Mouse (Mus musculus): ENCODE results near the gene Olfr155. TPM values are rescaled to one million over a fixed set of nuclear protein-coding genes. Genes with fewer than 3 reads are reported as not detected.
A peak's percentile ranks its signal among the peaks of the same experiment; 100 is the strongest.

Gene Olfr155
- 0.16 TPM in 1 of 2 replicates, not detected in the other for polyA plus RNA-seq (2015; fragmentation: Nextera tagmentation; extraction: Ambion mirVana)

DNA sequence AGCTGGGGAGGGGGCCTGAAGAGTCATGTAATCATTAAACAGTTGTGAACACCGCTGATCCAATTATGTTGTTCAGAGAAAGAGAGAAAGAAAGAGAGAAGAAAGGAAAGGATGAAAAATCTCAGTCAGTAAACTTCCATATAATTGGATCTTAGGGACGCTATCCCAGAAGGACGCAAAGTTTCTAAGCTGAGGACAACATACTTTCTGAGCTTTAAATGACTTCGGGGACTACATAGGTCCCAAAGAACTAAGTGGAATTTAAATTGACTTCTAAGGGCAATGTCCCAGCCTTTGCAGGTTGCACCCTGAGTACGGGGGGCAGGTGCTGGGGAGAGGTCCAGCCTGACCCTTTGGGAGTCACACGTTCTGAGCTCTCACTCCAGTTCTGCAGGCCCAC is at the start of gene Olfr155:
TSS of gene Olfr155 (plus strand) at position 301 of the 400 bp plus-strand sequence.
- ATAC-seq (ENCODE audit: insufficient number of reproducible peaks, low FRiP score, low TSS enrichment, low read depth), result no peak
- no peak within 1 kb of the TSS for H3K27ac ChIP-seq (replicated peaks)
- H3K9me3 ChIP-seq (replicated peaks), result no peaks in the 10 kb centered on the region
- H3K4me1 ChIP-seq, result no peaks in the 10 kb centered on the region
- no peak within 1 kb of the TSS for H3K4me3 ChIP-seq (replicated peaks)
- 86% methylated on average over 6 of the region's 6 CpGs for WGBS
- H3K27me3 ChIP-seq, result no peaks in the 10 kb centered on the region
- no peak within 1 kb of the TSS for H3K4me2 ChIP-seq (replicated peaks)
- no peaks in the 10 kb centered on the region for H3K36me3 ChIP-seq
- H3K9ac ChIP-seq, result no peak within 1 kb of the TSS

DNA sequence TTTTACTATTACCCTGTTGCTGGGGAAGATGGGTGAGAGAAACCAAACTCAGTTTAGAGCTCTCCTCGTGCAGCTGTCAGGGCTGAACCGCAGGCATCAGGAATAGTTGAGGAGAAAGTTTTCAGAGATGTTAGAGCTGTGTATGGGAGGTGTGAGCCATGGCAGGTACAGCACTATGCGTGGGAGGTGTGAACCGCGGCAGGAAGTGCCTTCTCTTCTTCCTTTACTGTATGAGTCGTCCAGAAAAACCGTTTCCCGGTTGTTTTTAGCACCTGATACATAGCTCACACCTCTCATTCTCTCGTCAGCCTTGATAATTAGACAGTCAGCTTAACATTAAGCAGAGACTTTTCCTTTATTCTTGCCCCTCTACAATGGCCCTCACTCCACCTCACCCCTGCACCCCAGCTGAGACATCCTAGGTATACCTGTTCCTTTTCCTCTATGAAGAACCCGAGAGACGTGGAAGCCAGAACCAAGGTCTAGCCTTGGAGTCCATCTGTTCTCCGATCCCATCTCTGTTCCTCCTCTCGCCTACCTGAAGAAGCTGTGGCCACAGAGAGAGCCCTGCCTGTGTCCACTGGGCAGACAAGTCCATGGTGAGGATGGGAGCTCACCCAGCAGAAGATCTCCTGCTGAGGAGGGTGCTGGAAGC is 28.3 kb upstream of the Olfr155 start:
- Histone ChIP-seq H3K27me3 (no peaks in the 10 kb centered on the region), H3K27ac (replicated peaks) (no peak overlapping the region), H3K36me3 (no peaks in the 10 kb centered on the region), H3K9ac (no peak overlapping the region), H3K4me1 (peaks cover 9% of the 10 kb centered on the region; the same call in 1 of the 2 replicates), H3K9me3 (replicated peaks) (no peaks in the 10 kb centered on the region), H3K4me2 (replicated peaks) (no peak overlapping the region), H3K4me3 (replicated peaks) (no peak overlapping the region)
- no peak for ATAC-seq (ENCODE audit: insufficient number of reproducible peaks, low FRiP score, low TSS enrichment, low read depth)
- 78% methylated on average over 13 of the region's 13 CpGs for WGBS

- Histone ChIP-seq H3K9ac (no peak within 1 kb of the TSS), H3K9me3 (replicated peaks) (no peaks in the 10 kb centered on the region), H3K27ac (replicated peaks) (0 out of 2 replicates have a peak within 1 kb of the TSS, but pooled peaks have one; percentile 3), H3K27me3 (no peaks in the 10 kb centered on the region), H3K4me3 (replicated peaks) (no peak within 1 kb of the TSS), H3K36me3 (no peaks in the 10 kb centered on the region), H3K4me2 (replicated peaks) (no peak within 1 kb of the TSS), H3K4me1 (peaks cover 9% of the 10 kb centered on the region; the same call in 1 of the 2 replicates)
- WGBS, result 3% methylated on average over 7 of the region's 7 CpGs
- no peak for ATAC-seq (ENCODE audit: insufficient number of reproducible peaks, low FRiP score, low TSS enrichment, low read depth)
Measured at GRCm38 (mm10) chr4:43823845-43824337, 27.5 kb upstream of the Olfr155 start, which contains the start of gene Olfr156. Olfr156 (minus strand) TSS chr4:43823895.

DNA sequence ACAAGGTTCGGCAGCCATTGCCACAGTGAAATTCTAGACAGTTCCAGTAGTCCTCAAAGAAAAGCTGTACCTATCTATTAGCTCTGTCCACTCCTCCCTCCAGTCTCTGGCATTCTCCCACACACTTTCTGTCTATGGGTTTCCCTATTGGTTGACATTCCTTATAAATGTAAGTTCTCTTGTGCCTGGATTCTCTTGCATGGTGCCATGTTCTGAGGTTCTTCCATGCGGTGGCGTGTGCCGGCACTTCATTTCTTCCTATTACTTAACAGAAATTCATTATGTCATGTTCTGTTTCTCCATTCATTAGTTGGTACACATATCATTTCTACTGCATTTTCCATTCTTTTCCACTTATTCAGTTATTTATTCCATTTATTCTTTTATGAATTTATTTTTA is 22.6 kb upstream of the Olfr155 start:
- H3K27ac ChIP-seq (replicated peaks), result no peak overlapping the region
- 85% methylated on average over 4 of the region's 4 CpGs for WGBS
- no peak for ATAC-seq (ENCODE audit: insufficient number of reproducible peaks, low FRiP score, low TSS enrichment, low read depth)
- no peak overlapping the region for H3K9ac ChIP-seq
- H3K36me3 ChIP-seq, result no peaks in the 10 kb centered on the region
- no peaks in the 10 kb centered on the region for H3K9me3 ChIP-seq (replicated peaks)
- no peak overlapping the region for H3K4me3 ChIP-seq (replicated peaks)
- no peak overlapping the region for H3K4me2 ChIP-seq (replicated peaks)
- no peaks in the 10 kb centered on the region for H3K27me3 ChIP-seq
- H3K4me1 ChIP-seq, result peaks cover 6% of the 10 kb centered on the region; the same call in 1 of the 2 replicates

GRCm38 (mm10) chr4:43832031-43832430 is 19.3 kb upstream of the Olfr155 start:
- Histone ChIP-seq H3K27me3 (no peaks in the 10 kb centered on the region), H3K36me3 (no peaks in the 10 kb centered on the region), H3K4me2 (replicated peaks) (no peak overlapping the region), H3K4me3 (replicated peaks) (no peak overlapping the region), H3K9me3 (replicated peaks) (no peaks in the 10 kb centered on the region), H3K27ac (replicated peaks) (no peak overlapping the region), H3K9ac (no peak overlapping the region), H3K4me1 (no peaks in the 10 kb centered on the region)
- ATAC-seq (ENCODE audit: insufficient number of reproducible peaks, low FRiP score, low TSS enrichment, low read depth), result no peak
- 69% methylated on average over 5 of the region's 5 CpGs for WGBS

GRCm38 (mm10) chr4:43833752-43834151 is 17.6 kb upstream of the Olfr155 start:
- no peak overlapping the region for H3K4me3 ChIP-seq (replicated peaks)
- WGBS, result 73% methylated on average over 5 of the region's 5 CpGs
- no peak for ATAC-seq (ENCODE audit: insufficient number of reproducible peaks, low FRiP score, low TSS enrichment, low read depth)
- H3K9ac ChIP-seq, result no peak overlapping the region
- no peak overlapping the region for H3K4me2 ChIP-seq (replicated peaks)
- H3K4me1 ChIP-seq, result no peaks in the 10 kb centered on the region
- no peaks in the 10 kb centered on the region for H3K27me3 ChIP-seq
- H3K9me3 ChIP-seq (replicated peaks), result no peaks in the 10 kb centered on the region
- no peak overlapping the region for H3K27ac ChIP-seq (replicated peaks)
- no peaks in the 10 kb centered on the region for H3K36me3 ChIP-seq

DNA sequence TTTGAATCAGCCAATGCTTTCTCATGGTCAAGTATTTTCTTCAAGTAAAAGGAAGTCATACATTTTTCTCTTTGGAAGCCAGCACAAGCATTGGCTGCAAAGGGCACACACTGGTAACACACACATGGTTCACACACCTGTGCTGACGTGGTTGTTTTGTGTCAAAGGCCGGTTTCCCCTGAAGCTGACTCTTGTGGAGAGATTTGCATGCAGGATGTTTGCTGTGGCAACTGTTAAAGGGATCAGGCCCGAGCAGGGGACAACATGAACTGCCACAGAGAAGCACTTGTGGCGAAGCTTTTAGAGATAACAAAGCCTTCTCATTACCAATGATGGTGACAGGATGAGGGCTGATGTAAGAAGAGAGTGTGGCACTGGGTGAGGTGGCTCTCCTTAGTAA is 16.6 kb upstream of the Olfr155 start:
- no peaks in the 10 kb centered on the region for H3K27me3 ChIP-seq
- ATAC-seq (ENCODE audit: insufficient number of reproducible peaks, low FRiP score, low TSS enrichment, low read depth), result no peak
- H3K27ac ChIP-seq (replicated peaks), result no peak overlapping the region
- H3K36me3 ChIP-seq, result no peaks in the 10 kb centered on the region
- H3K4me3 ChIP-seq (replicated peaks), result no peak overlapping the region
- H3K9ac ChIP-seq, result no peak overlapping the region
- no peak overlapping the region for H3K4me2 ChIP-seq (replicated peaks)
- no peaks in the 10 kb centered on the region for H3K9me3 ChIP-seq (replicated peaks)
- WGBS, result 61% methylated on average over 4 of the region's 4 CpGs
- H3K4me1 ChIP-seq, result no peaks in the 10 kb centered on the region

DNA sequence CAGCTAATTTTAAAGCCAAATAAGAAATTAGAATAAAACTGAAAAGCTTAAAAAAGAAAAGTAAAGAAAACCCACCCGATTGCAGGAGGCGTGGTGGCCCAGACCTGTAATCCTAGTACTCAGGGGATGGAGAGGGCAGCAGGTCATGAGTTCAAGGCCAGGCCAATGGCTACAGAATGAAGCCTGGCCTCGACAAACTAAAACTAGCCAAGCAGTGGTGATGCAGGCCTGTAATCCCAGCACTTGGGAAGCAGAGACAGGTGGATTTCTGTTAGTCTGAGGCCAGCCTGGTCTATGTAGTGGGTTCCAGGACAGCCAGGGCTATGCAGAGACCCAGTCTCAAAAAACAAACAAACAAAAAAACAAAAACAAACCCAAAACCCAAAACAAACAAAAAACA is 13.0 kb upstream of the Olfr155 start:
- no peaks in the 10 kb centered on the region for H3K36me3 ChIP-seq
- no peaks in the 10 kb centered on the region for H3K27me3 ChIP-seq
- no peak for ATAC-seq (ENCODE audit: insufficient number of reproducible peaks, low FRiP score, low TSS enrichment, low read depth)
- 60% methylated on average over 3 of the region's 3 CpGs for WGBS
- H3K4me2 ChIP-seq (replicated peaks), result no peak overlapping the region
- no peak overlapping the region for H3K27ac ChIP-seq (replicated peaks)
- no peaks in the 10 kb centered on the region for H3K4me1 ChIP-seq
- no peak overlapping the region for H3K9ac ChIP-seq
- no peak overlapping the region for H3K4me3 ChIP-seq (replicated peaks)
- H3K9me3 ChIP-seq (replicated peaks), result no peaks in the 10 kb centered on the region

- Histone ChIP-seq H3K36me3 (no peaks in the 10 kb centered on the region), H3K4me1 (no peaks in the 10 kb centered on the region), H3K9me3 (replicated peaks) (no peaks in the 10 kb centered on the region), H3K9ac (no peak within 1 kb of the TSS), H3K27ac (replicated peaks) (no peak within 1 kb of the TSS), H3K27me3 (no peaks in the 10 kb centered on the region), H3K4me2 (replicated peaks) (no peak within 1 kb of the TSS), H3K4me3 (replicated peaks) (no peak within 1 kb of the TSS)
- 59% methylated on average over 1 of the region's 1 CpGs for WGBS
- ATAC-seq (ENCODE audit: insufficient number of reproducible peaks, low FRiP score, low TSS enrichment, low read depth), result no peak
Measured at GRCm38 (mm10) chr4:43840101-43840500, 11.3 kb upstream of the Olfr155 start, which contains the start of gene Olfr157. Olfr157 (minus strand) TSS chr4:43840201.

GRCm38 (mm10) chr4:43854101-43854500 is 2.7 kb downstream of the Olfr155 start:
- Histone ChIP-seq H3K4me2 (replicated peaks) (no peak overlapping the region), H3K4me1 (no peaks in the 10 kb centered on the region), H3K27ac (replicated peaks) (no peak overlapping the region), H3K27me3 (no peaks in the 10 kb centered on the region), H3K36me3 (no peaks in the 10 kb centered on the region), H3K9me3 (replicated peaks) (no peaks in the 10 kb centered on the region), H3K9ac (no peak overlapping the region), H3K4me3 (replicated peaks) (no peak overlapping the region)
- ATAC-seq (ENCODE audit: insufficient number of reproducible peaks, low FRiP score, low TSS enrichment, low read depth), result no peak
- WGBS, result 69% methylated on average over 8 of the region's 8 CpGs

DNA sequence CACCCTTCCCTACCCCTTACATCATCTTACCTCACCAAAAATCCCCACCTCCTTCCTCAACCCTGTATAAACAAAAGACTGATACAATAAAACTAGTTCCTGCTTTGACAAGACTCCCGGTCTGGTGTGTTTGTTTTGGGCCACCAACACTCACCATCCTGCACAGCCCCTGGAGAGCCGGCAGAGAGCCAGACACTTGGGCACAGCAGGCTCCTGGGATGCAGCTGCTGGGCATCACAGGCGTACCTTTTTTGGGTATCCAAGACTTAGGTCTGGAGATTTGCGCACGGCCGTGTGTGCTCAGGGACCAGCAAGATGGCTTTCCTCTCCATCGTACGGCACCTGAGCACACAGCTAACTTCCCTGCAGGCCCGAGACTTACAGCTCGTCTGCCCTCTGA is 8.5 kb downstream of the Olfr155 start:
- 79% methylated on average over 10 of the region's 10 CpGs for WGBS
- H3K27ac ChIP-seq (replicated peaks), result no peak overlapping the region
- H3K4me3 ChIP-seq (replicated peaks), result no peak overlapping the region
- H3K36me3 ChIP-seq, result no peaks in the 10 kb centered on the region
- no peaks in the 10 kb centered on the region for H3K9me3 ChIP-seq (replicated peaks)
- ATAC-seq (ENCODE audit: insufficient number of reproducible peaks, low FRiP score, low TSS enrichment, low read depth), result no peak
- no peak overlapping the region for H3K9ac ChIP-seq
- no peaks in the 10 kb centered on the region for H3K4me1 ChIP-seq
- H3K27me3 ChIP-seq, result no peaks in the 10 kb centered on the region
- H3K4me2 ChIP-seq (replicated peaks), result no peak overlapping the region

Measured in embryonic facial prominence, embryonic 15.5 days (tissue).